Mouse (Mus musculus) liver, postnatal 0 days (tissue): Measurements from ENCODE around the gene 2010111I01Rik. TPM values are rescaled to one million over a fixed set of nuclear protein-coding genes. Genes with fewer than 3 reads are reported as not detected.

Experiments
- ATAC-seq: fragments of 200-750 bp; cut with Nextera tagmentation; 2 replicates; pipeline ENCODE4 v1.8.0; 2017; ENCODE audit warnings: mild to moderate bottlenecking, moderate library complexity
- DNase-seq: peaks from one replicate; pipeline ENCODE4 v3.0.0-alpha.2; 2016
- H3K27ac ChIP-seq: fragments of 300-500 bp; sonication (generic); 2 replicates; pipeline ENCODE4 v1.5.1; 2014; ENCODE audit warnings: antibody characterized with exemption, moderate library complexity, mild to moderate bottlenecking, low read depth
- H3K27me3 ChIP-seq: fragments of 300-500 bp; sonication (generic); 2 replicates; pipeline ENCODE4 v1.6.1; 2014; ENCODE audit warnings: low read length, control low read depth, mixed read lengths; ENCODE audit not compliant: insufficient read depth
- H3K36me3 ChIP-seq: fragments of 300-500 bp; sonication (generic); replicated peaks from 2 replicates; pipeline ENCODE4 v1.6.1; 2014; ENCODE audit warnings: mild to moderate bottlenecking, control low read depth, low read length, moderate library complexity, mixed read lengths; ENCODE audit not compliant: insufficient read depth
- H3K4me1 ChIP-seq: fragments of 300-500 bp; sonication (generic); 2 replicates; pipeline ENCODE4 v1.6.1; 2014; ENCODE audit warnings: antibody characterized with exemption, mild to moderate bottlenecking, control low read depth; ENCODE audit not compliant: insufficient read depth
- H3K4me2 ChIP-seq: fragments of 300-500 bp; sonication (generic); 2 replicates; pipeline ENCODE4 v1.6.1; 2014; ENCODE audit warnings: low read depth, mild to moderate bottlenecking, low read length, moderate library complexity, mixed read lengths
- H3K4me3 ChIP-seq: fragments of 300-500 bp; sonication (generic); 2 replicates; pipeline ENCODE4 v1.5.1; 2014; ENCODE audit warnings: low read depth, low read length
- H3K9ac ChIP-seq: fragments of 300-500 bp; sonication (generic); replicated peaks from 2 replicates; pipeline ENCODE4 v1.6.1; 2014; ENCODE audit warnings: mild to moderate bottlenecking, moderate library complexity
- H3K9me3 ChIP-seq: fragments of 300-500 bp; sonication (generic); 2 replicates; pipeline ENCODE4 v1.6.1; 2016; ENCODE audit warnings: mild to moderate bottlenecking, control low read depth, low read length, mixed read lengths
- CTCF ChIP-seq: sonication (generic); IDR thresholded peaks from 2 replicates; pipeline ENCODE4 v1.5.1; 2016; ENCODE audit warnings: antibody characterized with exemption, low read depth
- EP300 ChIP-seq: IDR thresholded peaks from 2 replicates; pipeline ENCODE4 v1.6.1; 2016; ENCODE audit warnings: antibody characterized with exemption, low read depth, mild to moderate bottlenecking
- WGBS: fragments of 180-500 bp; shearing (Covaris S2); extraction: QIAGEN DNeasy Blood & Tissue Kit; methylation state at CpG from one replicate; pipeline ENCODE4 v1.1.7; 2014; ENCODE audit not compliant: insufficient replicate concordance; 5-methylcytosine and 5-hydroxymethylcytosine counted together
- polyA plus RNA-seq: library from polyadenylated mRNA; unstranded; fragments of >200 nt; fragmentation: Nextera tagmentation; extraction: Ambion mirVana; gene quantifications from 2 replicates; pipeline ENCODE4 v1.2.1, GENCODE M21; 2015

The 2010111I01Rik gene
- polyA plus RNA-seq, 1 experiment from 2014 or later: 22.9 TPM

GRCm38 (mm10) chr13:63199588-63199987 is 234.9 kb downstream of the 2010111I01Rik start:
- no peak for TF ChIP-seq EP300
- TF ChIP-seq CTCF: no peak
- H3K4me3 ChIP-seq: no peak overlapping the region
- H3K36me3 ChIP-seq: no peaks in the 10 kb centered on the region
- WGBS: 69% methylated on average over 2 of the region's 2 CpGs
- DNase-seq (no peak), ATAC-seq (no peak)
- H3K27me3 ChIP-seq: no peaks in the 10 kb centered on the region
- no peaks in the 10 kb centered on the region for H3K4me1 ChIP-seq
- H3K9ac ChIP-seq: no peak overlapping the region
- H3K9me3 ChIP-seq: no peaks in the 10 kb centered on the region
- no peak overlapping the region for H3K4me2 ChIP-seq
- H3K27ac ChIP-seq: no peak overlapping the region

GRCm38 (mm10) chr13:63203502-63204278 is 239.0 kb downstream of the 2010111I01Rik start:
- Histone ChIP-seq H3K9ac (no peak overlapping the region), H3K27me3 (no peaks in the 10 kb centered on the region), H3K4me1 (no peaks in the 10 kb centered on the region), H3K4me3 (no peak overlapping the region), H3K9me3 (no peaks in the 10 kb centered on the region), H3K36me3 (no peaks in the 10 kb centered on the region), H3K4me2 (no peak overlapping the region), H3K27ac (no peak overlapping the region)
- DNase-seq (no peak), ATAC-seq (no peak)
- 84% methylated on average over 8 of the region's 8 CpGs for WGBS
- TF ChIP-seq EP300: no peak

- H3K4me1 ChIP-seq: no peaks in the 10 kb centered on the region
- no peak overlapping the region for H3K27ac ChIP-seq
- H3K4me2 ChIP-seq: no peak overlapping the region
- H3K9ac ChIP-seq: no peak overlapping the region
- WGBS: 76% methylated on average over 4 of the region's 4 CpGs
- no peak for DNase-seq
- no peak for TF ChIP-seq CTCF
- no peak for TF ChIP-seq EP300
- H3K4me3 ChIP-seq: no peak overlapping the region
- no peaks in the 10 kb centered on the region for H3K36me3 ChIP-seq
- no peaks in the 10 kb centered on the region for H3K27me3 ChIP-seq
- no peak for ATAC-seq
- no peaks in the 10 kb centered on the region for H3K9me3 ChIP-seq
Observed at GRCm38 (mm10) chr13:63205750-63206149, 241.1 kb downstream of the 2010111I01Rik start.

GRCm38 (mm10) chr13:63206396-63206795 is 241.7 kb downstream of the 2010111I01Rik start:
- no peak overlapping the region for H3K9ac ChIP-seq
- DNase-seq: no peak
- H3K4me2 ChIP-seq: no peak overlapping the region
- TF ChIP-seq CTCF (no peak), EP300 (no peak)
- no peaks in the 10 kb centered on the region for H3K36me3 ChIP-seq
- no peak for ATAC-seq
- no peak overlapping the region for H3K4me3 ChIP-seq
- H3K9me3 ChIP-seq: no peaks in the 10 kb centered on the region
- no peaks in the 10 kb centered on the region for H3K4me1 ChIP-seq
- H3K27me3 ChIP-seq: no peaks in the 10 kb centered on the region
- 71% methylated on average over 1 of the region's 1 CpGs for WGBS
- no peak overlapping the region for H3K27ac ChIP-seq

- Histone ChIP-seq H3K27me3 (no peaks in the 10 kb centered on the region), H3K4me3 (no peak overlapping the region)
- DNase-seq: no peak
Observed at GRCm38 (mm10) chr13:63216537-63216936, 251.8 kb downstream of the 2010111I01Rik start.

GRCm38 (mm10) chr13:63223026-63223770 is 258.5 kb downstream of the 2010111I01Rik start:
- no peaks in the 10 kb centered on the region for H3K4me1 ChIP-seq
- DNase-seq: no peak
- no peak overlapping the region for H3K27ac ChIP-seq
- H3K9me3 ChIP-seq: no peaks in the 10 kb centered on the region
- no peak overlapping the region for H3K9ac ChIP-seq
- no peak for TF ChIP-seq EP300
- no peak for TF ChIP-seq CTCF
- H3K27me3 ChIP-seq: no peaks in the 10 kb centered on the region
- H3K4me3 ChIP-seq: no peak overlapping the region
- no peaks in the 10 kb centered on the region for H3K36me3 ChIP-seq
- 92% methylated on average over 7 of the region's 8 CpGs for WGBS
- no peak overlapping the region for H3K4me2 ChIP-seq
- ATAC-seq: no peak

More at GRCm38 (mm10) chr13:63216537-63216936, 251.8 kb downstream of the 2010111I01Rik start:
- Histone ChIP-seq H3K9me3 (no peaks in the 10 kb centered on the region), H3K4me2 (no peak overlapping the region), H3K4me1 (no peaks in the 10 kb centered on the region), H3K9ac (no peak overlapping the region), H3K36me3 (no peaks in the 10 kb centered on the region), H3K27ac (no peak overlapping the region)
- ATAC-seq: no peak
- TF ChIP-seq CTCF (no peak), EP300 (no peak)
